ENCODE assay signal across 14 mouse cellular contexts in genomic region chr14:101591101-101591500, GRCm38 (mm10). TPM values are rescaled to one million over a fixed set of nuclear protein-coding genes. Genes with fewer than 3 reads are reported as not detected.
A peak's percentile ranks its signal among the peaks of the same experiment; 100 is the strongest.
DNase-seq lines count a peak whose midpoint lies in the region; ATAC-seq and TF ChIP-seq lines count a peak whose summit lies in the region.
"Had no signal": no experiment of that assay in that cellular context is flagged by ENCODE, and none has a peak within 500 bp of the region (broad histone marks: within the 10 kb centered on the region; RNA-seq: fewer than 3 reads in every experiment).

No protein-coding gene starts in this region.

- whole genome bisulfite sequencing in cerebellum, adult 2 months: 14% methylated on average over 5 of the region's 5 CpGs
- 81% methylated on average over 5 of the region's 5 CpGs for WGBS in neural tube, embryonic 15.5 days

- no peak for ATAC-seq in neural tube, embryonic 15.5 days (ENCODE audit: low FRiP score)

- no peaks in the 10 kb centered on the region for H3K9me3 ChIP-seq in neural tube, embryonic 15.5 days (replicated peaks)
- H3K9me3 ChIP-seq: embryonic facial prominence, embryonic 15.5 days; hindbrain, embryonic 10.5 days; kidney, embryonic 15.5 days had no signal

- no peak overlapping the region for H3K4me2 ChIP-seq in neural tube, embryonic 15.5 days
- H3K4me2 ChIP-seq: embryonic facial prominence, embryonic 15.5 days; heart, embryonic 11.5 days; kidney, embryonic 15.5 days; lung, embryonic 14.5 days had no signal

- intact Hi-C loops in heart, postnatal 36 days (cut with DNase I): no loop called here

- H3K27ac ChIP-seq in cerebellum, adult 2 months (ENCODE audit: insufficient read depth, low read length): no peak overlapping the region
- no peak overlapping the region for H3K27ac ChIP-seq in neural tube, embryonic 15.5 days (replicated peaks)
- H3K27ac ChIP-seq: embryonic facial prominence, embryonic 15.5 days; hindbrain, embryonic 10.5 days; kidney, embryonic 15.5 days had no signal

- no peak for TF ChIP-seq CTCF in cerebellum, adult 2 months (IDR thresholded peaks at IDR 0.05; ENCODE audit: borderline replicate concordance, insufficient read depth, low read depth, low read length)

- H3K4me1 ChIP-seq in cerebellum, adult 2 months (ENCODE audit: control insufficient read depth, insufficient read depth, low read length): peaks cover 8% of the 10 kb centered on the region
- H3K4me1 ChIP-seq in neural tube, embryonic 15.5 days: no peaks in the 10 kb centered on the region
- H3K4me1 ChIP-seq: embryonic facial prominence, embryonic 15.5 days; hindbrain, embryonic 10.5 days had no signal

- TF ChIP-seq POLR2A in cerebellum, adult 2 months (IDR thresholded peaks at IDR 0.05; ENCODE audit: borderline replicate concordance, insufficient read depth, low read length): no peak

- H3K36me3 ChIP-seq in neural tube, embryonic 15.5 days: no peaks in the 10 kb centered on the region
- H3K36me3 ChIP-seq: embryonic facial prominence, embryonic 15.5 days; hindbrain, embryonic 10.5 days; kidney, embryonic 15.5 days had no signal

- no peak overlapping the region for H3K4me3 ChIP-seq in cerebellum, adult 2 months (replicated peaks; ENCODE audit: insufficient read depth, low read depth, low read length)
- H3K4me3 ChIP-seq in neural tube, embryonic 15.5 days (replicated peaks): no peak overlapping the region
- H3K4me3 ChIP-seq: embryonic facial prominence, embryonic 15.5 days; hindbrain, embryonic 10.5 days; kidney, embryonic 15.5 days had no signal

- no peak overlapping the region for H3K9ac ChIP-seq in neural tube, embryonic 15.5 days (replicated peaks)
- H3K9ac ChIP-seq: embryonic facial prominence, embryonic 15.5 days; kidney, embryonic 15.5 days; lung, embryonic 14.5 days had no signal

- H3K27me3 ChIP-seq in cerebellum, adult 2 months (ENCODE audit: control insufficient read depth, insufficient read depth, low read length): no peaks in the 10 kb centered on the region
- no peaks in the 10 kb centered on the region for H3K27me3 ChIP-seq in neural tube, embryonic 15.5 days (replicated peaks)
- H3K27me3 ChIP-seq: embryonic facial prominence, embryonic 15.5 days; kidney, embryonic 15.5 days had no signal

- DNase-seq in heart, adult 11 months: peak; percentile 89
- DNase-seq in heart, postnatal 36 days: no peak
- peak; percentile 5 for DNase-seq in 3T3-L1 (ENCODE audit: low read depth, low spot score)
- peak; percentile 43 for DNase-seq in adrenal gland, postnatal 14 days
- peak; percentile 61 to 74 for DNase-seq in cerebellum, adult 2 months
- no peak for DNase-seq in right cerebral cortex, adult 18-20 months
- DNase-seq in natural killer cell, adult 2 months (ENCODE audit: low spot score in 2 of 2): no peak
- DNase-seq: liver; lung, embryonic 14.5 days had no signal

RNA-seq across cellular contexts. Expression of gene Tbc1d4, which starts 17.9 kb away (rescaled TPM):
- 10 to 100 TPM; 64.9 to 93.1 TPM for total RNA-seq in heart, postnatal 36 days (2021)
- 38.4 and 39.3 TPM in 2 replicates for total RNA-seq in adrenal gland, postnatal 14 days (2021)
- 35.9 and 42.6 TPM in 2 replicates for polyA plus RNA-seq in cerebellum, adult 2 months (2012; rRNA removed)
- 8.4 and 8.7 TPM in 2 replicates for polyA plus RNA-seq in neural tube, embryonic 15.5 days (2015; fragmentation: Nextera tagmentation; extraction: Ambion mirVana)

RNA-seq across cellular contexts. Expression of gene Commd6, which starts 49.4 kb away (rescaled TPM):
- total RNA-seq in heart, postnatal 36 days (2021): 10 to 100 TPM; 28.9 to 31.5 TPM
- total RNA-seq in adrenal gland, postnatal 14 days (2021): 71.7 and 79.2 TPM in 2 replicates
- polyA plus RNA-seq in cerebellum, adult 2 months (2012; rRNA removed): 58.6 and 60.0 TPM in 2 replicates
- polyA plus RNA-seq in neural tube, embryonic 15.5 days (2015; fragmentation: Nextera tagmentation; extraction: Ambion mirVana): 90.4 and 92.4 TPM in 2 replicates

Comparison
In these comparisons a context has a peak if more than half of its experiments do, and no peak if none do; other contexts are left out.
1. DNase-seq: peak in heart, adult 11 months (single experiment), 3T3-L1 (single experiment), adrenal gland, postnatal 14 days (single experiment) and cerebellum, adult 2 months (2 of 2); none in heart, postnatal 36 days (0 of 2), right cerebral cortex, adult 18-20 months (single experiment) and natural killer cell, adult 2 months (0 of 2).